Mouse (Mus musculus): ENCODE results near the gene Tnfrsf13c.

Gene Tnfrsf13c

DNA sequence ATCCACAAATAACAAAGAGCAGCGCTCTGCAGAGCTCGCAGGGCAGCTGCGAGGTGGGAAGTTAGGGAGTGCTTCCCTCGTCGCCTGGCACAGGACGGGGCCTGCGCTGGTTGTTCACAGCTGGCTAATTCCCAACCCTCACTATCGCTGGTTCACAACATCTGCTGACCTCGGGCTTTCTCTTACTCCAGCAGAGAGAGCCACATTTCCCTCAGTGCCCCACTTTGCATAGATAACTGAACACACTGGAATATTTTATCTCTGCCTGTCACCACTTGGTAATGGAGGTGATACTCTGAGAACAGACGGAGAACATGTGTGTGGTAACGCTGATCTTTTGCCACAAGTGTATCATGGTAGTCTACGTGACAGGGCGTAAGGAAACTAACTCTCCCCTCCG is 38.0 kb downstream of the Tnfrsf13c start:
- no peak for ATAC-seq (ENCODE audit: insufficient number of reproducible peaks, low FRiP score, low TSS enrichment)

DNA sequence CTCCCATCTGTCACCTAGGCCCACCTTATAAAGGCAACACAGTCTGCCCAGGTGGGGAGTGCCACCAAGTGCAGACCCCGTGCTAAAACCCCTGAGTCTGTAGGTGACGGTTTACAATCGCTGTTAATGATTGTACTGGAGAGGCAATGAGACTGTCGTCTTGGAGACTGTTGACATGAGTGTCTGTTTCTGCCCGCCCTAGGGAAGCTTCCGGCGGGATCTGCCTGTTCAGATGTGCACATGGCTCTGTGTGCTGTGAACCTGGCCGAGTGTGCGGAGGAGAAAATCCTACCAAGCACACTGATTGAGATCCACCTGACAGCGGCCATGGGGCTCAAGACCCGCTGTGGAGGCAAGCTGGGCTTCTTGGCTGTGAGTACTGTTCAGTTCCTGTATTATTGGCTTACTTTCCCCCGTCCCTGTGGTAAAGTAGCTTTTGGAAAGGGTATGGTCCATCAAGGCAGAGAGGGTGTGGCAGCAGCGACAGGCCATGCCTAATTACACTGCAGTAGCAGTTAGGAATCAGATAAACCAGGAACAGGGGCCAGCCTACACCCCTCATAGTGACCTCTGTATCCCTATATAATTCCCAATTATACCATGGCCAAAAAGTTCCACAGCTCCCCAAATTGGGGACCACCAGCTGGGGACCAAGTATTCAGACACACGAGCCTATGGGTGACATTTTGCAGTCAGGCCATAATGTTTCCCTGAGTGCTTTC is 38.9 kb downstream of the Tnfrsf13c start:
- ATAC-seq (ENCODE audit: insufficient number of reproducible peaks, low FRiP score, low TSS enrichment): no peak

DNA sequence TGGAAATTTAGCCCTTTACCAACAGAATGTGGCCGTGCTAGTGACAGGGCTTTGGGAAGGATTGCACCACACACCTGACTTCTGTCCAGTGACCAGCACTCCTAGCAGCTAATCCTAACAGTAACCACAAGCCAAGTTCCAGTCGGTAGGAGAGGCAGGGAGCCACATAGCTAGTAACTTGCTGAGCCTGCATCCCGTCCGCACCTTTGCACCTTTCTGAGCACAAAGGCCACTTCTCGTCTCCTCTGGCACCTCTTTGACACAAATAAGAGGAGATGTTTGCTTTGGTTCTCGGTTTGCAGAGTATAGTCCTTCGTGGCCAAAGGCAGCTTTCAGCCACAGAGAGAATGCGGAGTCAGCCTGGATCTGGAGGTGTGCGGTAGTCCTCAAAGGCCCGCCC is 39.5 kb downstream of the Tnfrsf13c start:
- ATAC-seq (ENCODE audit: insufficient number of reproducible peaks, low FRiP score, low TSS enrichment): no peak

DNA sequence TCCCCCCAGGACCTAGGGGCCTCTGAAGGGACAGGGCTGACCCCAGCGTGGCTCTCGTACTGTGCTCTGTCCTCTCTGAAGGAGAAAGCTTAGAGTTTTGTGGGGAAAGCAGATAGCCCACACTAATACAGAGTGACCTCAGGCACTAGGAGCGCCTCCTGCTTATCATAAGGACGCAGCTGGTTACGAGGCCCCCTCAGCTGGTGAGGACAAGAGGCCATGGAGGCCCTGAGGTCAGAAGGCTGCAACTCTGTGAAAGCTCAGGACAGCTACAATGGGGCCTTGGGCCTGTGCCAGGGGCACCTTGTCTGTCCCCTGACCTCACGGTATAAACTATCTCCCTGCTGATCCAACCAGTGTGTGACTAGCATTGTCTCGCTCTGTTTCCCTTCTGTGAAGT is 40.0 kb downstream of the Tnfrsf13c start:
- ATAC-seq (ENCODE audit: insufficient number of reproducible peaks, low FRiP score, low TSS enrichment): no peak

DNA sequence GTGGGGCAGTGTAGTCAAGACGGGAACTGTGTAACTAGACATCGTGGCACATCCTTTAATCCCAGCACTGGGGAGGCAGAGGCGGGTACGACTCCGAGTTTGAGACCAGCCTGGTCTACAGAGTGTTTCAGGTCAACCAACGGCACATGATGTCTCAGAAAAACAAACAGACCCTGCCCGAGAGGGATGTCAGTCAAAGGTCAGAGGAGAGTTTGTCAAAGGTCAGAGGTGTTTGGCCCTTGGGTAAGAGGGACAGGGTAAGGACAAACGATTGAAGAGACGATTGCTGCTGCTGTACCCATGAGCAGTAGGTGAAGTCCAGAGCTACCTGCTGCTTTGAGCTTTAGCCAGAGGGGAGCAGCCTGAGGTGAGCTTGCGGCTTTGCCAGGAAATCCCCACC is 40.6 kb downstream of the Tnfrsf13c start:
- no peak for ATAC-seq (ENCODE audit: insufficient number of reproducible peaks, low FRiP score, low TSS enrichment)

DNA sequence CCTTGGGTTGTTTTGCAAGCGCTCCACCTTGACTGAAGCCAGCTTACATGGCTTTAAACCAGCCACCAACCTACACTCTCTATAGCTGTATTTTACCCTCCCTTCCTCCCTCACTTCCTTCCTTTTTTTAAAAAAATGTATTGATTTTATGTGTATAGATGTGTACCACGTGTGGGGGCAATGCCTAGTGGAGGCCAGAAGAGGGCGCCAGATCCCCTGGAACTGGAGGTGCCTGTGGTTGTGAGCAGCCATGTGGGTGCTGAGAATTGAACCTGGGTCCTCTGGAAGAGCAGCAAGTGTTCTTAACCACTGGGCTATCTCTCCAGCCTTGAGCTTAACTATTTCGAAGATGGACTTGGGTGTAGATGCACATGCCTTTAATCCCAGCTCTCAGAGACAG is 41.9 kb downstream of the Tnfrsf13c start:
- ATAC-seq (ENCODE audit: insufficient number of reproducible peaks, low FRiP score, low TSS enrichment): no peak

DNA sequence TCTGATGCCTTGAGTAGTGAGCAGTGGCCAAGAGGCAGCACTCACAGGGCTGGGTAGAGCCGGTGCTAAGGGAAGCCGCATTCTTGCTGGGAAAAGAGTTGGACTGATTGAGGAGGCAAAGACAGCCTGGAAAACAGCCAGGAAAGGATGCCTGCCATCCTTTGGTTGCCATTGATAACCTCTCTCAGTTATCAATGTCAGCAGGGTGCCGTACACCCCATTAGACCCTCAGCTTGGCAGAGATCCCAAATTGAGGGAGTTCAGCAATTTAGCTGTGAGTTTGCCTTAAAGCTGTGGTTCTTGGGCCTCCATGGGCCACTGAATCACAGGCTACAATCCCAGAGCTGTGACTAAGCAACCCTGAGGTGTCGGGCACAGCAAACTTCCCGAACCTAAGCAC is 43.0 kb downstream of the Tnfrsf13c start:
- no peak for ATAC-seq (ENCODE audit: insufficient number of reproducible peaks, low FRiP score, low TSS enrichment)

DNA sequence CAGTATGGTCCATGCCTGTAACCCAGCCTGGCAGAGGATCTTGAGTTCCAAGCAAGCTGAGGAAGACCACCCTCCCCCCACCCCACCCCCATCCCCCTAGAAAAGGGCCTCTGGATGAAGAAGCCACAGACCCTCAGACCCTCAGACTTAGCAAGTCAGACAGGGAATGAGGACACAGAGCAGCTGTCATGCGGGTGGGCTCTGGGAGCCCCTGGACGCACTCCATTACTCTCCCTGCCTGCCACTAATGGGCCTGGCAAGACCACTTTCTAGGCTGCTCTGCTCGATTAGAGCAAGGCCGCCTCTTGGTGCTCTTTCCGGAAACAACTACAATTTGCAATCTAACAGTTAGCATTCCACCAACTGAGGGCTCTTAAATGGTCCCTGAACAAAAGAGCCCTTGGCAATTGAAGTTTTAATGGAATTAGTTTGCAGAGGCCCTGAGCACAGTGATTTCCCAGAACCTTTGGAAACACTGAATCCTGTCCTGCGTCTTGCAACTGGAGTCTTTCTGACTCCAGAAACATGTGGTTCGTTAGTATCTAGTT is 46.4 kb downstream of the Tnfrsf13c start:
- no peak for ATAC-seq (ENCODE audit: insufficient number of reproducible peaks, low FRiP score, low TSS enrichment)

DNA sequence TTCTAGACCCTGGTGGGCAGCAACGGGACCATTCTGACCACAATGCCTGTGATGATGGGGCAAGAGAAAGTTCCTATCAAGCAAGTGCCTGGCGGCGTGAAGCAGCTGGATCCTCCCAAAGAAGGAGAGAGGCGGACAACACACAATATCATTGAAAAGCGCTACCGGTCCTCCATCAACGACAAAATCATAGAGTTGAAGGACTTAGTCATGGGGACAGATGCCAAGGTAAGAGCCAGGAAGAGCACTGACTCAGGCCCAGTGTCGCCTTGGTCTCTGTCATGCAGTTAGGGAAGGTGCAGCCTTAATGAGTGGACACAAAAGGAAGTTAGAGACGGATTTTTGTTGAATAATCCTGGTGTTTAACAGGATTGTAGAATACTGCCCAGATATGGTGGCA is 49.1 kb downstream of the Tnfrsf13c start:
- no peak for ATAC-seq (ENCODE audit: insufficient number of reproducible peaks, low FRiP score, low TSS enrichment)

DNA sequence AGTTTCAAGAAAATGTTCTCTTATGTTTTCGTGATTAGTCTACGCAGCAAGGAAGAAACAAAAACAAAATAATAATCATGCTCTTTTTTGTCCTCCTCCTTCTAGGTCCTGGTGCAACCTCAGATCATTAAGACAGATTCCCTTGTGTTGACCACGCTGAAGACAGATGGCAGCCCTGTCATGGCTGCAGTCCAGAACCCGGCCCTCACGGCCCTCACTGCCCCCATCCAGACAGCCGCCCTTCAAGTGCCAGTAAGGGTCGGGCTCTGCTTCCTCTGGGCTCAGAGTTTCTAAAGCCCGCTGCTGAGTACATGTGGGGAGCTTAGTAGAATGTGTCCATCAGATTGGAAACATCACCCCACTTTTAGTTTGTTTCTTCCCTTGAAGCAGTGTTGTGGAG is 51.5 kb downstream of the Tnfrsf13c start:
- peak; percentile 56; the same call in 1 of the 2 replicates for ATAC-seq (ENCODE audit: insufficient number of reproducible peaks, low FRiP score, low TSS enrichment)

All from cerebellum, adult (tissue).